Mouse (Mus musculus) adrenal gland, postnatal 36 days (tissue): ENCODE results near the gene Pithd1. TPM values are rescaled to one million over a fixed set of nuclear protein-coding genes. Genes with fewer than 3 reads are reported as not detected.
A peak's percentile ranks its signal among the peaks of the same experiment; 100 is the strongest.

Experiments
- DNase-seq, 2 experiments: peaks; one replicate each; pipeline ENCODE4 v3.0.0; 2021; ENCODE audit warnings: mixed read lengths in 1 of 2
- long read RNA-seq, 2 experiments: library from polyadenylated mRNA; stranded (forward); transcript quantifications; one replicate each; pipeline ENCODE4 v2.0.0; 2021; ENCODE audit warnings: borderline sequencing depth in 2 of 2
- total RNA-seq, 2 experiments: library from RNA; stranded (reverse); gene quantifications; 2 replicates each; pipeline ENCODE4 v1.2.3; 2021

Pithd1 gene
- 10 to 100 TPM; 28.9 to 34.2 TPM for total RNA-seq
- long read RNA-seq, experiment 1, transcript Pithd1-201 (6 exons, 1,700 nt) = major isoform, 86 of 90 reads
- long read RNA-seq, experiment 1, partial matches to known transcripts = 2 of 90 reads
- long read RNA-seq, experiment 1, other reads (novel, unspliced or antisense) = 2 of 90 reads
- long read RNA-seq, experiment 2, transcript Pithd1-201 (6 exons, 1,700 nt) = major isoform, 25 of 30 reads
- long read RNA-seq, experiment 2, partial matches to known transcripts = 0 of 30 reads
- long read RNA-seq, experiment 2, other reads (novel, unspliced or antisense) = 5 of 30 reads

GRCm38 (mm10) chr4:135986943-135987710 is at the start of gene Pithd1:
Gene Pithd1 (minus strand): TSS chr4:135987264.
- peak; percentile 93 for DNase-seq

GRCm38 (mm10) chr4:136035078-136035477 is 48.0 kb upstream of the Pithd1 start:
- no peak for DNase-seq

- DNase-seq = no peak
These were observed 46.2 kb upstream of the Pithd1 start for GRCm38 (mm10) chr4:136033231-136033630.

GRCm38 (mm10) chr4:136030968-136031909 is 44.2 kb upstream of the Pithd1 start:
- peak in 1 of 2 experiments; percentile 36 for DNase-seq

- no peak for DNase-seq
These were observed 41.6 kb upstream of the Pithd1 start for GRCm38 (mm10) chr4:136028689-136029088.

- no peak for DNase-seq
These were observed 41.1 kb upstream of the Pithd1 start for GRCm38 (mm10) chr4:136028132-136028564.

- no peak for DNase-seq
These were observed 40.5 kb upstream of the Pithd1 start for GRCm38 (mm10) chr4:136027416-136028131.

GRCm38 (mm10) chr4:136025350-136025749 is 38.3 kb upstream of the Pithd1 start:
- no peak for DNase-seq

- DNase-seq = peak in 1 of 2 experiments; percentile 10
These were observed 35.9 kb upstream of the Pithd1 start for GRCm38 (mm10) chr4:136022924-136023323.

- peak; percentile 100 for DNase-seq
These were observed 34.5 kb upstream of the Pithd1 start, which contains the start of gene Eloa for GRCm38 (mm10) chr4:136021549-136022047. Gene Eloa (minus strand): TSS chr4:136021763.

- peak; percentile 19 to 22 for DNase-seq
These were observed 33.9 kb upstream of the Pithd1 start for GRCm38 (mm10) chr4:136020743-136021548.

- DNase-seq = no peak
These were observed 29.1 kb upstream of the Pithd1 start for GRCm38 (mm10) chr4:136016059-136016602.

- no peak for DNase-seq
These were observed 23.5 kb upstream of the Pithd1 start for GRCm38 (mm10) chr4:136010586-136010985.

GRCm38 (mm10) chr4:136008782-136009447 is 21.9 kb upstream of the Pithd1 start:
- no peak for DNase-seq

GRCm38 (mm10) chr4:136006821-136007220 is 19.8 kb upstream of the Pithd1 start:
- no peak for DNase-seq

GRCm38 (mm10) chr4:136004921-136005320 is 17.9 kb upstream of the Pithd1 start:
- no peak for DNase-seq

- peak; percentile 43 to 49 for DNase-seq
These were observed 17.1 kb upstream of the Pithd1 start for GRCm38 (mm10) chr4:136004107-136004675.

GRCm38 (mm10) chr4:135995118-135995517 is 8.1 kb upstream of the Pithd1 start:
- DNase-seq = no peak

- DNase-seq = no peak
These were observed 6.9 kb upstream of the Pithd1 start for GRCm38 (mm10) chr4:135993941-135994340.
